Mouse (Mus musculus) cortical plate, adult 2 months (tissue): Measurements from ENCODE around the gene Actl7b.

Experiments
- CTCF ChIP-seq: fragments of 200-500 bp; IDR thresholded peaks from 2 replicates; pipeline ENCODE4 v1.5.1; 2011; ENCODE audit warnings: mild to moderate bottlenecking, control low read depth, low read length; ENCODE audit not compliant: insufficient read depth; ENCODE audit errors: extremely low read depth
- POLR2A ChIP-seq: fragments of 200-500 bp; IDR thresholded peaks from 2 replicates; pipeline ENCODE4 v1.6.1; 2011; ENCODE audit warnings: mild to moderate bottlenecking, low read length, control low read depth; ENCODE audit not compliant: insufficient read depth; ENCODE audit errors: extremely low read depth

- no peak for TF ChIP-seq CTCF
- TF ChIP-seq POLR2A: no peak
Measured at GRCm38 (mm10) chr4:56747456-56747855, 6.2 kb upstream of the Actl7b start.
